Mouse (Mus musculus) liver, embryonic 16.5 days (tissue): Measurements from ENCODE around the gene Scd3. TPM values are rescaled to one million over a fixed set of nuclear protein-coding genes. Genes with fewer than 3 reads are reported as not detected.

ENCODE experiments used
- ATAC-seq: fragments of 200-750 bp; cut with Nextera tagmentation; 2 replicates; pipeline ENCODE4 v1.8.0; 2017; ENCODE audit warnings: low read depth, mild to moderate bottlenecking, moderate number of reproducible peaks, moderate library complexity
- H3K27ac ChIP-seq: fragments of 300-500 bp; sonication (generic); 2 replicates; pipeline ENCODE4 v1.5.1; 2014; ENCODE audit warnings: mild to moderate bottlenecking, low read length
- H3K27me3 ChIP-seq: fragments of 300-500 bp; sonication (generic); 2 replicates; pipeline ENCODE4 v1.6.1; 2014; ENCODE audit warnings: low read depth, low read length, mixed read lengths; ENCODE audit not compliant: control insufficient read depth, insufficient read depth
- H3K36me3 ChIP-seq: fragments of 300-500 bp; sonication (generic); 2 replicates; pipeline ENCODE4 v1.6.1; 2014; ENCODE audit warnings: mild to moderate bottlenecking; ENCODE audit not compliant: control insufficient read depth, insufficient read depth
- H3K4me1 ChIP-seq: fragments of 300-500 bp; sonication (generic); 2 replicates; pipeline ENCODE4 v1.6.1; 2014; ENCODE audit warnings: low read depth, low read length, mixed read lengths; ENCODE audit not compliant: control insufficient read depth
- H3K4me2 ChIP-seq: fragments of 300-500 bp; sonication (generic); 2 replicates; pipeline ENCODE4 v1.6.1; 2014; ENCODE audit warnings: low read depth, low read length, mixed read lengths
- H3K4me3 ChIP-seq: fragments of 300-500 bp; sonication (generic); 2 replicates; pipeline ENCODE4 v1.5.1; 2014; ENCODE audit warnings: low read depth, mild to moderate bottlenecking, low read length
- H3K9ac ChIP-seq: fragments of 300-500 bp; sonication (generic); 2 replicates; pipeline ENCODE4 v1.6.1; 2014; ENCODE audit warnings: low read depth, low read length
- H3K9me3 ChIP-seq: fragments of 300-500 bp; sonication (generic); replicated peaks from 2 replicates; pipeline ENCODE4 v1.6.1; 2016; ENCODE audit warnings: low read length; ENCODE audit not compliant: control insufficient read depth
- WGBS: fragments of 180-500 bp; shearing (Covaris S2); extraction: QIAGEN DNeasy Blood & Tissue Kit; methylation state at CpG from one replicate; pipeline ENCODE4 v1.1.7; 2014; ENCODE audit not compliant: insufficient replicate concordance; 5-methylcytosine and 5-hydroxymethylcytosine counted together
- polyA plus RNA-seq: library from polyadenylated mRNA; unstranded; fragments of >200 nt; fragmentation: Nextera tagmentation; extraction: Ambion mirVana; gene quantifications from 2 replicates; pipeline ENCODE4 v1.2.1, GENCODE M21; 2015

Gene Scd3
- polyA plus RNA-seq, 1 experiment from 2014 or later = not detected

- H3K4me2 ChIP-seq = no peak overlapping the region
- ATAC-seq = no peak
- WGBS = 36% methylated on average over 3 of the region's 3 CpGs
- H3K9me3 ChIP-seq = no peaks in the 10 kb centered on the region
- H3K27me3 ChIP-seq = no peaks in the 10 kb centered on the region; the same call in 1 of the 2 replicates
- H3K27ac ChIP-seq = no peak overlapping the region
- H3K4me1 ChIP-seq = no peaks in the 10 kb centered on the region
- H3K9ac ChIP-seq = no peak overlapping the region
- no peak overlapping the region for H3K4me3 ChIP-seq
- no peaks in the 10 kb centered on the region for H3K36me3 ChIP-seq
Measured at GRCm38 (mm10) chr19:44217958-44218525, 15.0 kb downstream of the Scd3 start.

- H3K9ac ChIP-seq = no peak overlapping the region
- no peak overlapping the region for H3K27ac ChIP-seq
- 17% methylated on average over 5 of the region's 5 CpGs for WGBS
- no peaks in the 10 kb centered on the region for H3K9me3 ChIP-seq
- no peaks in the 10 kb centered on the region for H3K4me1 ChIP-seq
- H3K4me2 ChIP-seq = no peak overlapping the region
- no peaks in the 10 kb centered on the region for H3K27me3 ChIP-seq
- H3K4me3 ChIP-seq = no peak overlapping the region
- no peaks in the 10 kb centered on the region for H3K36me3 ChIP-seq
- ATAC-seq = no peak
Measured at GRCm38 (mm10) chr19:44225728-44226127, 22.7 kb downstream of the Scd3 start.

GRCm38 (mm10) chr19:44229776-44230175, 26.7 kb downstream of the Scd3 start:
- Histone ChIP-seq H3K4me3 (no peak overlapping the region), H3K9ac (no peak overlapping the region), H3K36me3 (no peaks in the 10 kb centered on the region), H3K4me2 (no peak overlapping the region), H3K9me3 (no peaks in the 10 kb centered on the region), H3K4me1 (no peaks in the 10 kb centered on the region), H3K27me3 (no peaks in the 10 kb centered on the region), H3K27ac (no peak overlapping the region)
- ATAC-seq = no peak
- 45% methylated on average over 2 of the region's 2 CpGs for WGBS

- H3K27ac ChIP-seq = no peak overlapping the region
- ATAC-seq = no peak
- WGBS = 54% methylated on average over 3 of the region's 3 CpGs
- no peaks in the 10 kb centered on the region for H3K27me3 ChIP-seq
- no peaks in the 10 kb centered on the region for H3K9me3 ChIP-seq
- no peak overlapping the region for H3K4me3 ChIP-seq
- no peak overlapping the region for H3K4me2 ChIP-seq
- H3K9ac ChIP-seq = no peak overlapping the region
- no peaks in the 10 kb centered on the region for H3K36me3 ChIP-seq
- H3K4me1 ChIP-seq = no peaks in the 10 kb centered on the region
Measured at GRCm38 (mm10) chr19:44230212-44230611, 27.1 kb downstream of the Scd3 start.

DNA sequence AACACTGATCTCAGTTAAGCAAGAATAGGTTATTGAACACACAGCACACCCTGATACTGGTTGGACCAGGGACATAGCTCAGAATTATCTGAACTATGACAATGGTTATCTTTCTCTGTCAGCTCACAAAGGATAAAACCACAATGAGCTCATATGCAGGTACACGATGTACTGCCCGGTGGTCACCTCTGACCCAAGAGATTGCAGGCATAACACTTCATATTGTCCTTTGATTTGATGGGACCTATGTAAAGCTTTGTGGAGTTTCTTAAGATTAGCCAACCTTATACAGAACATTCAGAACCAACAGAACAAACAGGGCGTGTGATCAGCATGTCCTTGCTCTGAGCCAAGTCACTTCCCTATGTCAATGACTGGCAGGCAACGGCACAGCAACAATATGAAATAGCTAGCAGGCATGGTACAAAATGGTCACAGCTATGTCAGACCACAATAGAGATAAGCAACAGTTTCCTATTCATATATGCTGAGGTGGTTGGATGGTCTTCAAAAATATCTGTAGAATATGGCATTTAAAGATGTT, 28.6 kb downstream of the Scd3 start:
- whole genome bisulfite sequencing = 20% methylated on average over 4 of the region's 4 CpGs
- Histone ChIP-seq H3K9ac (no peak overlapping the region), H3K9me3 (no peaks in the 10 kb centered on the region), H3K4me3 (no peak overlapping the region), H3K27ac (no peak overlapping the region), H3K27me3 (no peaks in the 10 kb centered on the region), H3K36me3 (no peaks in the 10 kb centered on the region), H3K4me1 (no peaks in the 10 kb centered on the region), H3K4me2 (no peak overlapping the region)
- ATAC-seq = no peak

- Histone ChIP-seq H3K36me3 (no peaks in the 10 kb centered on the region), H3K9me3 (no peaks in the 10 kb centered on the region), H3K27me3 (no peaks in the 10 kb centered on the region), H3K27ac (no peak overlapping the region), H3K4me3 (no peak overlapping the region), H3K4me1 (no peaks in the 10 kb centered on the region), H3K9ac (no peak overlapping the region), H3K4me2 (no peak overlapping the region)
- no peak for ATAC-seq
- WGBS = 12% methylated on average over 19 of the region's 19 CpGs
Measured at GRCm38 (mm10) chr19:44237471-44238006, 34.5 kb downstream of the Scd3 start.

DNA sequence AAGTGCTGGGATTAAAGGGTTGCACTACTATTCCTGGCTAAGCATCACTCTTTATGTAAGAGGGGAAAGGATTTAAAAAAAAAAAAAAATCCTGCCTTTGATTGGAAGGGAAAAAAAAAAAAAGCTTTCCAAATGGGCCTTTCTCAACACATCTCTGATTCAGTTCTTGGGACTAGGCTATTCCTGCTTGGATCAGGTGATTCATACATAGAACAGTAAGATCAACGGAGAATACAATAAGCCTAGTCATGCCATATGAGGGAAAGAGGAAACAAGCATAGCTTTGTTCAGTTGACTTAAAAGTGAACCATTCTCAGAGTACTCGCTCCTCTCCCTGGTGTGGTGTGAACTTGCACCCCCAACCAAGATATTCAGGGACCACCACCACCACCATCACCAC, 35.8 kb downstream of the Scd3 start:
- H3K27me3 ChIP-seq = no peaks in the 10 kb centered on the region
- H3K36me3 ChIP-seq = no peaks in the 10 kb centered on the region
- H3K27ac ChIP-seq = no peak overlapping the region
- H3K4me3 ChIP-seq = no peak overlapping the region
- no peak overlapping the region for H3K4me2 ChIP-seq
- H3K9ac ChIP-seq = no peak overlapping the region
- no peaks in the 10 kb centered on the region for H3K4me1 ChIP-seq
- 32% methylated on average over 2 of the region's 2 CpGs for WGBS
- no peaks in the 10 kb centered on the region for H3K9me3 ChIP-seq
- no peak for ATAC-seq

GRCm38 (mm10) chr19:44245761-44246171, 42.7 kb downstream of the Scd3 start:
- Histone ChIP-seq H3K9ac (no peak overlapping the region), H3K27ac (no peak overlapping the region)
- WGBS = 4% methylated on average over 5 of the region's 5 CpGs

DNA sequence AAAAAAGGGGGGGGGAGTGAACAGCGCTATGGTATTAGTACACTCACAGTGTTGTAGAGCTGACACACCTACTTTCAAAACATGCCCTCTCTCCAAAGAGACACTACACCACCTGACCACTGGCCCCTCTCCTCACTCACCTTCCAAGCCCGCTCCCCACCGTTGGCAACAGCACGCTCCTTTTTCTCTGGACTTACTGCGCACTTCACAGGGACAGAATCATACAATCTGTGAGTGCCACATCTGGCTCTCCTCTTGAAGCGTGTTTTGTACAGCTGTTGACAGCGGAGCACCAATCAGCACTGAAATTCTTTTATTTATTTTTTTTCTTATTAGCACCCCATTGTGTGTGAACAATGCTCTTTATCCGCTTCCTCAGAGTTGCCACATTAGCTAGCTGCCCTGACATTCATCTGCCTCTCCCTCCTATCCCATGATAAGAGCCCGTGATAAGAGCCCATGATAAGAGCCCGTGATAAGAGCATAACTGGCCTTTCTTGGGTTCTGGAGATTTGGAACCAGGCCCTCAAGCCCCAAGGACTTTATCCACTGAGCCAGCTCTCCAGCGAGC, 43.4 kb downstream of the Scd3 start:
- WGBS = 47% methylated on average over 11 of the region's 11 CpGs
- no peak for ATAC-seq
- no peak overlapping the region for H3K27ac ChIP-seq
- H3K36me3 ChIP-seq = no peaks in the 10 kb centered on the region
- H3K27me3 ChIP-seq = no peaks in the 10 kb centered on the region
- H3K9ac ChIP-seq = peak overlapping the region; percentile 29; the same call in 1 of the 2 replicates
- H3K4me3 ChIP-seq = no peak overlapping the region
- H3K4me2 ChIP-seq = peak overlapping the region; percentile 83
- H3K4me1 ChIP-seq = peaks cover 34% of the 10 kb centered on the region
- H3K9me3 ChIP-seq = no peaks in the 10 kb centered on the region

More at GRCm38 (mm10) chr19:44245761-44246171, 42.7 kb downstream of the Scd3 start:
- H3K4me2 ChIP-seq = peak overlapping the region; percentile 26; the same call in 1 of the 2 replicates
- no peaks in the 10 kb centered on the region for H3K9me3 ChIP-seq
- H3K4me3 ChIP-seq = no peak overlapping the region
- ATAC-seq = no peak
- H3K36me3 ChIP-seq = no peaks in the 10 kb centered on the region
- H3K27me3 ChIP-seq = no peaks in the 10 kb centered on the region
- H3K4me1 ChIP-seq = peaks cover 34% of the 10 kb centered on the region
